Mouse (Mus musculus) megakaryocyte-erythroid progenitor cell, adult 5-6 weeks (primary cell): ENCODE measurements around the gene Fgfr2. TPM values are rescaled to one million over a fixed set of nuclear protein-coding genes. Genes with fewer than 3 reads are reported as not detected.
"Not testable (repeated sequence)": the region's sequence is repeated elsewhere in the genome, so short reads cannot be mapped to it uniquely, and the experiment has no call there.

Experiments used
- ATAC-seq: replicated peaks from 2 replicates; pipeline ENCODE4 v1.8.0; 2016; ENCODE audit warnings: mild to moderate bottlenecking, inconsistent platforms; ENCODE audit not compliant: severe bottlenecking, poor library complexity, low FRiP score, low TSS enrichment
- total RNA-seq, 2 experiments: library from RNA; stranded (forward) in 1 of 2; stranded (reverse) in 1 of 2; fragments of 200-1000, 215-1000 nt in 1 of 2; fragments of >200 nt in 1 of 2; fragmentation: Nextera tagmentation in 1 of 2; gene quantifications; 2 replicates each; pipeline ENCODE4 v1.2.3; 2014 to 2017

Gene Fgfr2
- total RNA-seq, 2 experiments from 2014 or later = not detected

GRCm38 (mm10) chr7:133121661-133122378, 1.3 kb downstream of the Fgfr2 start:
- ATAC-seq = no peak

- no peak for ATAC-seq
Observed at GRCm38 (mm10) chr7:133121080-133121607, 2.0 kb downstream of the Fgfr2 start.

- ATAC-seq = no peak
Observed at GRCm38 (mm10) chr7:133120221-133120751, 2.9 kb downstream of the Fgfr2 start.

- no peak for ATAC-seq
Observed at GRCm38 (mm10) chr7:133117815-133118214, 5.3 kb downstream of the Fgfr2 start.

- ATAC-seq = no peak
Observed at GRCm38 (mm10) chr7:133116542-133116941, 6.6 kb downstream of the Fgfr2 start.

GRCm38 (mm10) chr7:133115886-133116285, 7.3 kb downstream of the Fgfr2 start:
- peak; percentile 41; the same call in 1 of the 2 replicates for ATAC-seq

- peak; percentile 62 for ATAC-seq
Observed at GRCm38 (mm10) chr7:133114847-133115470, 8.2 kb downstream of the Fgfr2 start.

GRCm38 (mm10) chr7:133113185-133113895, 9.8 kb downstream of the Fgfr2 start:
- ATAC-seq = no peak

GRCm38 (mm10) chr7:133112351-133112831, 10.8 kb downstream of the Fgfr2 start:
- no peak for ATAC-seq

GRCm38 (mm10) chr7:133109442-133109841, 13.7 kb downstream of the Fgfr2 start:
- no peak for ATAC-seq

GRCm38 (mm10) chr7:133108695-133109094, 14.5 kb downstream of the Fgfr2 start:
- no peak for ATAC-seq

GRCm38 (mm10) chr7:133102578-133102977, 20.6 kb downstream of the Fgfr2 start:
- ATAC-seq = no peak

GRCm38 (mm10) chr7:133101070-133101469, 22.1 kb downstream of the Fgfr2 start:
- ATAC-seq = no peak

- ATAC-seq = no peak
Observed at GRCm38 (mm10) chr7:133100178-133100577, 23.0 kb downstream of the Fgfr2 start.

GRCm38 (mm10) chr7:133099266-133099665, 23.9 kb downstream of the Fgfr2 start:
- no peak for ATAC-seq

- ATAC-seq = no peak
Observed at GRCm38 (mm10) chr7:133098118-133098793, 24.9 kb downstream of the Fgfr2 start.

- not testable (repeated sequence) for ATAC-seq
Observed at GRCm38 (mm10) chr7:133095610-133096009, 27.5 kb downstream of the Fgfr2 start.

- ATAC-seq = no peak
Observed at GRCm38 (mm10) chr7:133094711-133095495, 28.2 kb downstream of the Fgfr2 start.

- no peak for ATAC-seq
Observed at GRCm38 (mm10) chr7:133094161-133094560, 29.0 kb downstream of the Fgfr2 start.
